Mouse (Mus musculus) hindbrain, embryonic 11.5 days (tissue): Measurements from ENCODE around the gene Prkn. TPM values are rescaled to one million over a fixed set of nuclear protein-coding genes. Genes with fewer than 3 reads are reported as not detected.

Experiments used
- ATAC-seq: fragments of 200-750 bp; cut with Nextera tagmentation; 2 replicates; pipeline ENCODE4 v1.8.0; 2017; ENCODE audit warnings: mild to moderate bottlenecking, moderate TSS enrichment, moderate library complexity; ENCODE audit not compliant: low FRiP score
- DNase-seq: peaks from one replicate; pipeline ENCODE4 v3.0.0-alpha.2; 2015; ENCODE audit warnings: low spot score
- H3K27ac ChIP-seq: fragments of 300-500 bp; sonication (generic); 2 replicates; pipeline ENCODE4 v1.5.1; 2014; ENCODE audit warnings: mild to moderate bottlenecking, low read depth, low read length
- H3K27me3 ChIP-seq: fragments of 300-500 bp; sonication (generic); 2 replicates; pipeline ENCODE4 v1.6.1; 2014; ENCODE audit warnings: mild to moderate bottlenecking, low read length, moderate library complexity, mixed read lengths; ENCODE audit not compliant: control insufficient read depth, insufficient read depth
- H3K36me3 ChIP-seq: fragments of 300-500 bp; sonication (generic); 2 replicates; pipeline ENCODE4 v1.6.1; 2014; ENCODE audit warnings: mild to moderate bottlenecking, low read length, moderate library complexity, mixed read lengths; ENCODE audit not compliant: control insufficient read depth, insufficient read depth
- H3K4me1 ChIP-seq: fragments of 300-500 bp; sonication (generic); replicated peaks from 2 replicates; pipeline ENCODE4 v1.6.1; 2014; ENCODE audit warnings: low read length, mixed read lengths; ENCODE audit not compliant: control insufficient read depth, insufficient read depth
- H3K4me2 ChIP-seq: fragments of 300-500 bp; sonication (generic); replicated peaks from 2 replicates; pipeline ENCODE4 v1.6.1; 2014; ENCODE audit warnings: mild to moderate bottlenecking, low read depth, low read length
- H3K4me3 ChIP-seq: fragments of 300-500 bp; sonication (generic); 2 replicates; pipeline ENCODE4 v1.5.1; 2014; ENCODE audit warnings: low read depth, low read length
- H3K9ac ChIP-seq: fragments of 300-500 bp; sonication (generic); 2 replicates; pipeline ENCODE4 v1.6.1; 2014; ENCODE audit warnings: low read depth, low read length
- H3K9me3 ChIP-seq: fragments of 300-500 bp; sonication (generic); 2 replicates; pipeline ENCODE4 v1.6.1; 2016; ENCODE audit warnings: low read length; ENCODE audit not compliant: control insufficient read depth
- WGBS: fragments of 180-500 bp; shearing (Covaris S2); extraction: QIAGEN DNeasy Blood & Tissue Kit; methylation state at CpG from one replicate; pipeline ENCODE4 v1.1.7; 2014; 5-methylcytosine and 5-hydroxymethylcytosine counted together
- polyA plus RNA-seq: library from polyadenylated mRNA; unstranded; fragments of >200 nt; fragmentation: Nextera tagmentation; extraction: Ambion mirVana; gene quantifications from 2 replicates; pipeline ENCODE4 v1.2.1, GENCODE M21; 2014

Prkn gene
- polyA plus RNA-seq, 1 experiment from 2014 or later: 1.9 TPM

DNA sequence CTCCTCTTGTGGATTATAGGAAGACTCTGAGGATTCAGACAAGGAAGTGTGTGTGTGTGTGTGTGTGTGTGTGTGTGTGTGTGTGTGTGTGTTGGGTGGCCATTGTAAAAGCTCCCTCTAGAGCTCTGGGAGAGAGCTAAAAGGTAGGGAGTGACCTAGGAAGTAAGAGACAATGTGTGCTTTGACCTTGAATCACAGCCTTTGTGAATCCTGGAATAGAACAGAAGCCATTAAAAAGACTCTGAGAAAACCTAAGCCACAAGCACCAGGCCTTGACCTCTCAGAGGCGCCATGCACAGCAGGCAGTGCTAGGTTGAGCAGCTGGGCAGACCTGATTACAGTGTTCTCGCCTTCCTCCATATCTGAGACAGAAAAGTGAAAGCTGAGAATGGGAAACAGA lies 1236.6 kb downstream of the Prkn start:
- no peak overlapping the region for H3K4me3 ChIP-seq
- no peaks in the 10 kb centered on the region for H3K27me3 ChIP-seq
- ATAC-seq (no peak), DNase-seq (peak; percentile 4)
- no peaks in the 10 kb centered on the region for H3K4me1 ChIP-seq
- H3K4me2 ChIP-seq: no peak overlapping the region
- no peaks in the 10 kb centered on the region for H3K9me3 ChIP-seq
- no peak overlapping the region for H3K9ac ChIP-seq
- H3K36me3 ChIP-seq: no peaks in the 10 kb centered on the region
- WGBS: 37% methylated on average over 2 of the region's 2 CpGs
- H3K27ac ChIP-seq: no peak overlapping the region

DNA sequence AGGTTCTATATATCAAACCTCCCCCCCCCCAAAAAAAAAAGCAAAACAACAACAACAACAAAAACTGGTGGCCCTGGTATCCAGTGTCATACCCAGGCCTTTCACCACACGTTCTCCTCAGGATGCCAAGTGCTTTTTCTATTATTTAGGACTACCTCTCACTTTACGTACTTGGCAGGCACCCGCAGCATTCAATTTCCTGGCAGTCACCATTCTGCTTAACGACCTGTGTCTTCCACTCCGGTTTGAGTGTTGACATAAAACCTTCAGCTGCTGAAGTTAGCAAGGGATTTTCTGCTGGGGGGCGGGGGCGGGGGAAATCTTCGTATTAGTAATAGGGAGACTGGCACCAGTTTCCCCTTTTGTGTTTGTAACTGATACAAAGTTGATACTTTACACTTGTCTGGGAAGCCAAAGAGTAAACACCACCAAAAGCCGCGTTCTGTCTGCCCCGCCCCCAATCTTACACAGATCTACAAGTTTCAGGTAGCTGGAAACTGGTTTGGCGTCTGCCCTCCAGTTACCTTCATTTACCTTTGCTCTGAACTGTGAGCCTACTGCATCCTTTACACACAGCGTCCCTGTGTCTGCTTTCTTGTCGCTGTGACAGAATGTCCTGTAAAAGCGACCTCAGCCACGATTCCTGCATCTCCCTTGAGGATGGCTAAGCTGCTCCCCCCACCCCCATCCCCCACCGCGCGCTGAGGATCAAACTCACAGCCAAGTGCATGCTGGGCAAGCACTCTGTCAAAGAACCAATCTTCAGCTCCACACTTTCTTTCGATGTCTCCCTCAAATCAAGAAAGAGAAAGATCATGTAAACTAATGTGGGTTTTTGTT lies 1240.7 kb downstream of the Prkn start:
- ATAC-seq: no peak
- Histone ChIP-seq H3K4me3 (no peak overlapping the region), H3K4me2 (no peak overlapping the region), H3K27ac (no peak overlapping the region), H3K9me3 (no peaks in the 10 kb centered on the region), H3K36me3 (no peaks in the 10 kb centered on the region), H3K9ac (no peak overlapping the region), H3K27me3 (no peaks in the 10 kb centered on the region), H3K4me1 (no peaks in the 10 kb centered on the region)
- WGBS: 57% methylated on average over 20 of the region's 20 CpGs
- DNase-seq: no peak

DNA sequence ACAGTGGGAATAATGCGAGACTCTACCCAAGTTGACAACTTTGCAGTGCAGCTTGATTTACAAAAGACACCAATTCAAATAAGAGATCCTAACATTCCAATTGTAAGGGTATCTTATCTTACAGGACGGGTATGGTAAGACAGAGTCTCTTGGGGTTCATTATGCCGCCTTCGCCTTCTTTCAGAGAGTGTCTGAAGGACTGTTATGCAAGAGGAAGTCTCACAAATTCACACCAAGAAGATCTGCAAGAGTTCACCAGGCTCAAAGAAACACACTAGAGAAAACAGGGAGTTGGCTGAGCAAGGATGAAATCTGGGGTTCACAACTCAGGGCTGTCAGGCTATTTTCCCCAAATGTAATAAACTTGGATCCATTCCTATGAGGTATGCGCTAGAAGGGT lies 1242.0 kb downstream of the Prkn start:
- no peak overlapping the region for H3K4me3 ChIP-seq
- H3K4me1 ChIP-seq: no peaks in the 10 kb centered on the region
- H3K27ac ChIP-seq: no peak overlapping the region
- no peaks in the 10 kb centered on the region for H3K9me3 ChIP-seq
- no peak overlapping the region for H3K4me2 ChIP-seq
- no peak overlapping the region for H3K9ac ChIP-seq
- WGBS: 89% methylated on average over 5 of the region's 5 CpGs
- no peaks in the 10 kb centered on the region for H3K27me3 ChIP-seq
- ATAC-seq: no peak
- DNase-seq: no peak
- no peaks in the 10 kb centered on the region for H3K36me3 ChIP-seq

DNA sequence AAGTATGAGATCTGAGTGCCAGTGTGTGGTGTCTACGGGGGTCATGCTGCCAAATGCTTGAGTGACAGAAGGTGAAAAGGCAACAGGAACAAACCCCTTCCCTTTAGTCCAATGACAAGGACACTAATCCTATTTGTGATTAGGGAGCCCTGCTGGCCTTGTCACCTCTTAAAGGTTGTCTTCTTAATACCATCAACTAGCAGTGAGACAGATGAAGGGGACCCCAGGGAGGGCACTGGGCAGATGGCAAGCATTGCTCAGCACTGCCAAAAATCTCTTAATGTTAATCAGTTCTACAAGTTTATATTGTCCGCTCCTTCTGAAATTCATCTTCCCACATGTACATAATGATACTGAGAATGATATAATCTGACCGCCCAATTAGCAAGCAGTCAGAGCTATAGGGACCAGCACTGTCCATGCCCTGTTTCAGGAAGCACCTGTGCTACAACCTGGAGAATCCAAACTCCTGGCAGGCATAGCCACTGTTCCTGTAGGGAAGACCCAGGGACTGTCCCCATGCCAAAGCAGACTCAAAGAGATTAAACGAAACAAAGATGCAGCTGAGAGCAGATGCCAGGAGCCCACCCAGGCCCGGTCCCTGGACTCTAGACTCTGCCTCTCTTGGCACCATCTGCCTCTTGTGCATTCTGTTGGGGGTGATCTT lies 1250.2 kb downstream of the Prkn start:
- Histone ChIP-seq H3K36me3 (no peaks in the 10 kb centered on the region), H3K27ac (no peak overlapping the region), H3K4me2 (no peak overlapping the region), H3K9me3 (no peaks in the 10 kb centered on the region), H3K9ac (no peak overlapping the region), H3K4me3 (no peak overlapping the region), H3K4me1 (no peaks in the 10 kb centered on the region), H3K27me3 (no peaks in the 10 kb centered on the region)
- DNase-seq (no peak), ATAC-seq (no peak)
- 76% methylated on average over 5 of the region's 5 CpGs for WGBS

DNA sequence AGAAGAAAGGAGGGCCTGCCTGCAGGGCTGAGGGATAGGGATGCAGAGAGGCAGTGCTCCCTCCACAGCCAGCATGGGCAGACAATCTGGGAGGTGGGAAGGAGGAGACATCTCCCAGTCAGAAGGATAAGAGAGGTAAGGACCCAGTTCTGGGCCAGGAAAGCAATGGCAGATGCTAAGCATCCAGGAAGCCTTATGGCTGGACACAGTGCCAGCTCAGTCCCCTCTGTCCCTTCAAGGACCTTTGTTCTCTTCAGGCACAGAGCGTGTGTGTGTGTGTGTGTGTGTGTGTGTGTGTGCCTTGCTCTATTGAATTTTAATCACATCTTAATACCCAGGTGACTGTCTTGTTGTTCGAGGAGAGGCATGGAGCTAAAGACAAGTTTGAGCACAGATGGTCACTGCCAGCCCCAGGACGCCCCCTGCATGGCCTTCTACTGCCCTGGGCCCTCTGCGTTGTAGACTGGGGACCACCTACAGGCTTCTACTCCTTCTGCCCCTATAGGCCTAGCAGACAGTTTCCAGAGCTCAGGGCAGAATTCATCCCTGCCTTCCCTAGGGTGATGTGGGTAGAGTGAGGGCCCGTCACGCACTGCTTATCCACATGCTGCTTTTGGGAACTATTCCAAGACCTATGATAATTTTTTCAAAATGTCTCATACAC lies 1252.8 kb downstream of the Prkn start:
- ATAC-seq (no peak), DNase-seq (no peak)
- H3K4me3 ChIP-seq: no peak overlapping the region
- no peak overlapping the region for H3K4me2 ChIP-seq
- 74% methylated on average over 6 of the region's 6 CpGs for WGBS
- H3K4me1 ChIP-seq: no peaks in the 10 kb centered on the region
- no peaks in the 10 kb centered on the region for H3K36me3 ChIP-seq
- no peak overlapping the region for H3K9ac ChIP-seq
- H3K27me3 ChIP-seq: no peaks in the 10 kb centered on the region
- no peak overlapping the region for H3K27ac ChIP-seq
- no peaks in the 10 kb centered on the region for H3K9me3 ChIP-seq

DNA sequence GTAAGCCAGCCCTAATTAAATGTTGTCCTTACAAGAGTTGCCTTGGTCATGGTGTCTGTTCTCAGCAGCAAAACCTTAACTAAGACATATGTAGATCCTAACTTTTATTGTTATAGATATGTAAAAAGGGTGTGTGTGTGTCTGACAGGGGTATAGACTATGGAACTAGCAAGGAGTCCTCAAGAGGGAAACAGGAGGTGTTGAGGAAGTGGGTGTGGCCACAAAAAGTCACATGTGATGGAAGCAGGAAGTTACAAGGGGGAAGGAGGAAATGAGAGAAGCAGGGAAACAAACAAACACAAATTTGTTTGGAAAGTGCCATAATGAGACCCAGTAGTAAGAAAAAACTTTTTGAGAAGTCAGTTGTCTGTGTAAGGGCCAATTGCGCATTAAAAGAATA lies 1253.8 kb downstream of the Prkn start:
- Histone ChIP-seq H3K4me3 (no peak overlapping the region), H3K4me2 (no peak overlapping the region), H3K4me1 (no peaks in the 10 kb centered on the region), H3K27me3 (no peaks in the 10 kb centered on the region), H3K9ac (no peak overlapping the region), H3K9me3 (no peaks in the 10 kb centered on the region), H3K27ac (no peak overlapping the region), H3K36me3 (no peaks in the 10 kb centered on the region)
- 92% methylated on average over 1 of the region's 1 CpGs for WGBS
- DNase-seq: no peak
- no peak for ATAC-seq

DNA sequence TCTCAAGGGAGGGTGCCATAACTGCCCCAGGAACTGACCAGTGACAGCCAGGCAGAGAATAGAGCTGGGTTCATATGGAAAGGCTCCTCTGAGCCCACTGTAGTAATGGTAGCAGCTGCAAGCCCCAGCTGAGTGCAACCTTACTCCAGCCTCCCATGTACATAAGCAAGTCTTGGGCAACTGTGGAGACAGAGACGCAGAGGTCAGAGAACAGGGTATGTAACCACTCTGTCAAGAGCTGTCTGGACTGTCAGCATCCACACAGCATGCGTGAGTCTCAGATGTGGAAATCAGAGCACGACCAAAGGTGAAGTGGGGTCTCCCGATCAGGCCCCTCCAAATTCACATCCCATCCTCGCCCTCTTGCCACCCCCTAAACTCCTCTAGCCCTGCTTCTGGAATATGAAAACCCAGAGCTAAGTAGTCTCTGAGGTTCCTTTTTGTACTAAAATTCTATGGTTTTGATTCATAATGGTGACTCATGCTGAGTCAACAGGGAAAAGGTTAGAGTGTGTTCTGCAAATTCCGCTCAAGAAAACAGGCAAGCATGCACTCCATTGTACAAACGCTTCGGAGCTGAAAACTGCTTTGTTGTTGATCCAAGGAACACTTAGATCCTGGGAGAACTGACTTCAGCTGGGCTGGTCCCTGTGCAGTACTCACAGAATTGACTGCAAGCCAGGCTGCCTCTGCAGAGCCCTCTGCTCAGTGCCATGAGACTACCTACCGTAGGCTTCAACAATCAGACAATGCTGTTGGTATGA lies 1254.8 kb downstream of the Prkn start:
- ATAC-seq (no peak), DNase-seq (no peak)
- Histone ChIP-seq H3K4me2 (no peak overlapping the region), H3K4me3 (no peak overlapping the region), H3K27me3 (no peaks in the 10 kb centered on the region), H3K27ac (no peak overlapping the region), H3K9ac (no peak overlapping the region), H3K36me3 (no peaks in the 10 kb centered on the region), H3K9me3 (no peaks in the 10 kb centered on the region), H3K4me1 (no peaks in the 10 kb centered on the region)
- 85% methylated on average over 9 of the region's 9 CpGs for WGBS

DNA sequence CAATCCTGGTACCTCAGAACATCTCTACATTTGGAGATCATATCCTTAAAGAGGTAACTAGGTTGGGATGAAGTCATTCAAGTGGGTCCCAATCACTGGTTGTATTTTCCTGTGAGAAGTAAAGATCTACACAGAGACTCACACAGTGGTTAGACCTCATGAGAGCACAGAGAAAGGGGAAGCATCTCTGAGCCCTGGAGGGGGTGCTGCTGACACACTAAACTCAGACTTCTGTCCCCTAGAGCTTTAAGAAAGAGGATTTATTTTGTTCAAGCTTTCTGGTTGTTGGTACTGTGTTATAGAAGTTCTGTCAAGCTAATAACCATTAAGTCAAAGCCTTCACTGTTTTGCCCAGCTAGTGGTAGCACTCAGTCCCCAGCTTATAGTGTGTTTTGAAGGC lies 1259.2 kb downstream of the Prkn start:
- Histone ChIP-seq H3K4me3 (no peak overlapping the region), H3K27ac (no peak overlapping the region), H3K9ac (no peak overlapping the region), H3K9me3 (no peaks in the 10 kb centered on the region), H3K4me2 (no peak overlapping the region), H3K27me3 (no peaks in the 10 kb centered on the region), H3K36me3 (no peaks in the 10 kb centered on the region), H3K4me1 (no peaks in the 10 kb centered on the region)
- DNase-seq: no peak
- no peak for ATAC-seq
